Mouse (Mus musculus) A20 (cell line): ENCODE measurements around the gene Dnttip1.
A peak's percentile ranks its signal among the peaks of the same experiment; 100 is the strongest.

ENCODE experiments used
- DNase-seq: peaks from one replicate; pipeline ENCODE4 v3.0.0-alpha.2; 2011; ENCODE audit warnings: low read depth, low spot score

Gene Dnttip1

GRCm38 (mm10) chr2:164754105-164754504 is 8.3 kb downstream of the Dnttip1 start:
- no peak for DNase-seq

GRCm38 (mm10) chr2:164754800-164755199 is 9.0 kb downstream of the Dnttip1 start:
- DNase-seq, result no peak

DNA sequence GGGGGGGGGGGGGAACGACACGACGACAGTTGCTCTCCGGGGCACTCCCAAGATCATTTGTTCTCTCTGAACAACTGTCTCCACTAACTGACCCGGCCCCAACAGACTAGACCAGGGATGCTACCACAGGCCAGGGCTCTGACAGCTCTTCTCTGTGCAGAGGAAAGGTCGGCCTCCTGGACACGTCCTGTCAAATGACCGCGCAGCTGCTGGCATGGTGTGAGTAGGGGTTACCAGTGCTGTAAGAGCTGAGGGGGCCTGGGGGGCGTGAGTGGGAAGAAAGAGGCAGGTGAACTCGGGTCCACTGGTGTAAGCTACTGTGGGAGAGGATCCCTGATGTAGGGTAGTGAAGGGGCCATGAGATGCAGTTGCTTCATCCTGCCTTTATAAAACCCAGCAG is 12.1 kb downstream of the Dnttip1 start:
- no peak for DNase-seq

GRCm38 (mm10) chr2:164758692-164759091 is 12.9 kb downstream of the Dnttip1 start:
- DNase-seq, result no peak

GRCm38 (mm10) chr2:164760059-164760833 is 14.5 kb downstream of the Dnttip1 start:
- no peak for DNase-seq

GRCm38 (mm10) chr2:164761502-164761901 is 15.7 kb downstream of the Dnttip1 start:
- no peak for DNase-seq

- no peak for DNase-seq
These were observed 16.2 kb downstream of the Dnttip1 start for GRCm38 (mm10) chr2:164761971-164762370.

DNA sequence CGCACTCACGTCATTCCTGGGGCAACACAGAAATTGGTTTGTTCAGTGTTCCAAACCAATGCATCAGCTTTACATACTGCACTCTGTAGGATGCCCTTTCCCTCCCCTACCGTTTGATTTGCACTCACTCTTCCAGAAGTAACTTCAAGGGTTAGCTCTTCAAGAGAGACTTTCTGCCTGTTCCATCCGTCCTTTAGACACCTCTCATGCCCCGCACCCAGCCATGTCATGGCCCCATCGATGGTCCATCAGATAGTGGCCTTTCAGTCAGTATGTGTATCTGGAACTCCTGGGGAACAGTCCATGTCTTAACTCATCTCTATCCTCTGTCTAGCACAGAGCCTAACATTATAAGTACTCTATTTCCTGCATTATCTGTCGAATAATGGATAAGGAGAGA is 16.8 kb downstream of the Dnttip1 start:
- no peak for DNase-seq

DNA sequence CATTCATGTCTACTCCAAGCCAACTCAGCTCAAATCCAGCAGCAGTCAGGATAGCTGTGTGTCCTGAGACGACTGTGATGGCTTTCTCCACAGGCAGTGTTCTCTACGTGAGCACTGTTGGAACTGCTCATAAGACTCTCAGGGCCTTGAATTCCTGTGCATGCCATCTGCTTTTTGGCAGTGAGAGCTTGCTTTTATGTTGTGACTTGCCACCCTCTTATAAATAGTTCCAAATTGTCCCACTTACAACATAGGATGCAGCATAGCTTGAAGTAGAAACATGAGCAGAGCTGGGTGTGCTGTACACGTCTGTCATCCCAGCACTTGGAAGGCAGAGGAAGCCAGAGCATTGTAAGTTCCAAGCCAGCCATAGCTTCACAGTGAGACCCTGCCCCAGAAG is 20.1 kb downstream of the Dnttip1 start:
- DNase-seq, result no peak

GRCm38 (mm10) chr2:164767812-164768540 is 22.2 kb downstream of the Dnttip1 start:
- DNase-seq, result no peak

DNA sequence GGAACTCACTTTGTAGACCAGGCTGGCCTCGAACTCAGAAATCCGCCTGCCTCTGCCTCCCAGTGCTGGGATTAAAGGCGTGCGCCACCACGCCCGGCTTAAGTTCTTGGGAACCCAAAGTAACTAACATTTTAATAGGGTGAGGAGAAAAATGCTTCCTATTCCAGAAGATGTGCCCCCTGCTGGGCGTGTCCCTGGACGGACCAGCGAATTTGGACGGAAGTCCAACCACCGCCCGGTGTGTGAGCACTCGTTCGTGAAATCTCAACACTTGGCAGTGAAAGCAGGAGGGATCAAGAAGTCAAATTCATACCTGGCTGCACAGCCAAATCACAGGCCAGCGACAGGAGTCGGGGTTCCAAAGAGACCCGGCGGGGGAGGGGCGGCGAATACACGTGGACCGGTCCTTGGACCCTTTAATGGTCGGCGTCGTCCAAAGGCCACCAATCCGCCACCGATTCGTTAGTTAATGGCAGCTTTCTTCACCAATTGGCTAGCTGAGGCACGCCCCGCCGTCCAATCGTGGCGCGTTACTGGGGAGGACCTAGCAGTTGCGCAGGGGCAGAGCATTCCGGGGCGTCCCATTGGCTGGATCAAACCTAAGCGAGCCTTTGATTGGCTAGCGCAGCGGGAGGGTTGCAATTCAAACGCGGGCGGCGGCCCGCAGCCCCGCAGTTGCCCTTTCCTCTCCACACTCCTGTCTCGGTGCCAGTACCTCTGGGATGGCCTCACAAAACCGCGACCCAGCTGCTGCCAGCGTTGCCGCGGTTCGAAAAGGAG is 23.7 kb downstream of the Dnttip1 start, which contains the start of gene Ube2c:
TSS of gene Ube2c (plus strand) at position 641 of the 780 bp plus-strand sequence.
- DNase-seq, result peak; percentile 100

GRCm38 (mm10) chr2:164770279-164770678 is 24.5 kb downstream of the Dnttip1 start:
- peak; percentile 49 for DNase-seq

DNA sequence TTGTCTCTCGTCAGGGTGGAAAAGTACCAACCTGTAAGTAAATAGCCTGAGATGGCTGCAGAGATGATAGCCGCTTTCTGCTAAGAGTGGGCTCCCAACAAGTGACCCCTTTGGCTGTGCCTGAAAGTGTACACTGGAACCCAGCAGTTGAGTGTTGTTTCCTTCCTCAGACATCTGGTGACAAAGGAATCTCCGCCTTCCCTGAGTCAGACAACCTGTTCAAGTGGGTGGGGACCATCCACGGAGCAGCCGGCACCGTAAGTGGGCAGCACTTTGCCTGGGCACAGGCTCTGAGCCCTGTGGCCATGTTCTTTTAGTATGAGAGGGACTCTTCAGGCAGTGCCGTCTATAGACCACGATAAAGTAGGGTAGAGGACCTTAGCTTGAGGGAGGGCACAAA is 25.3 kb downstream of the Dnttip1 start:
- DNase-seq, result no peak

- peak; percentile 24 for DNase-seq
These were observed 27.6 kb downstream of the Dnttip1 start for GRCm38 (mm10) chr2:164773229-164773988.

GRCm38 (mm10) chr2:164773989-164774364 is 28.2 kb downstream of the Dnttip1 start:
- no peak for DNase-seq

DNA sequence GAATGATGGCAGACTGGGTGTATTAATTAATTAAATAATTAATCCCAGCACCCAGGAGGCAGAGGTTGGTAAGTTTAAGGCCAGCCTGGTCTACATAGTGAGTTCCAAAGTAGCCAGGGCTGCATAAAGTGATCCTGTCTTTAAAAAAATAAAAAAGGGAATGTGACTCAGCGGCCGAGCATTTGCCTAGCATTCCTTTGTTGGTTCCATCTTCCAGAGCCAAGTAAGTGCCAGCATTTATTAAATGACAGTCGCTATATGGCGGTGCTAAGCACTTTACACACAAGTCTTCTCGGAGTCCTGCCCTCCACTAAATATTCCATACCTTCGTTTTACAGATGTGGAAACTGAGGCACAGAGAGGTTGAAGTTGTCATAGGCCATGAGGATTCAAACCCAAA is 30.3 kb downstream of the Dnttip1 start:
- DNase-seq, result no peak

DNA sequence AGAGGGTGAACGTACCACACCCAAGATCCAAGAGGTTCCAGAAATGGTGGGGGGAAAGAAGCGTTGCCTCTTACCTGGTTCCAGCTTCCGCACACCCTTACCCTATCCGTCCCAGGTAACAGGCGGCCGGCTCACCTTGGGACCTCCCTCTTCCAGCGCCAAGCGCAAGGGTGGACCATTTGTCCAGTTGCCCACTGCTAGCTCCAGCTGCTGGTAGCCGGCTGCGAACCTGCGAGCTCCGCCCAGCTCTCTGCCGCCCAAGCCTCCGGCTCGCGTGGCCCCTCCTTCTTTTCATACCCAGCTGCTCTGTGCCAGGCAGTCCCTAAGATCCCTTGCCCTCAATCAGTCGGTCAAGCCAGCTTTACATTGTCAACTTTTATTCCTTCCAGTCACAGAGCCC is 31.0 kb downstream of the Dnttip1 start:
- no peak for DNase-seq

- no peak for DNase-seq
These were observed 31.6 kb downstream of the Dnttip1 start for GRCm38 (mm10) chr2:164777246-164778014.

- no peak for DNase-seq
These were observed 32.2 kb downstream of the Dnttip1 start for GRCm38 (mm10) chr2:164778015-164778287.

DNA sequence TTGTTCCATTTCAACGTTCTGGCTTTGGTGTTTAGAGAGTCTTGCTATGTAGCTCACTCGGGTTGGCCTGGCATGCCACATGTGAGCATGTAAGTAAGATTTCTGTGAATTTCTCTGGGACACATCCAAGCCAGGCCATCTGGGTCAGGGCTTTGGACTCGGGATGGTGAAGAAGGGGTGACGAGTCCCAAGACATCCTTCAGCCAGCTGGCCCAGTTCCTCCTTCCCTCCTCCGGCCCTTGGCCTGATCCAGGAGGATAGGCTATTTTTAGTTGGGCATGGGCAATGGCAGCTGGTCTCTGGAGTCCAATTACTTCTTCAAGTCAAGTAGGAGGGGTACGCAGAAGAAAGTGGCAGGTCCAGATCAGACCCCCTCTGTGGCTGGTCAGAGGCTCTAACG is 33.0 kb downstream of the Dnttip1 start:
- no peak for DNase-seq

DNA sequence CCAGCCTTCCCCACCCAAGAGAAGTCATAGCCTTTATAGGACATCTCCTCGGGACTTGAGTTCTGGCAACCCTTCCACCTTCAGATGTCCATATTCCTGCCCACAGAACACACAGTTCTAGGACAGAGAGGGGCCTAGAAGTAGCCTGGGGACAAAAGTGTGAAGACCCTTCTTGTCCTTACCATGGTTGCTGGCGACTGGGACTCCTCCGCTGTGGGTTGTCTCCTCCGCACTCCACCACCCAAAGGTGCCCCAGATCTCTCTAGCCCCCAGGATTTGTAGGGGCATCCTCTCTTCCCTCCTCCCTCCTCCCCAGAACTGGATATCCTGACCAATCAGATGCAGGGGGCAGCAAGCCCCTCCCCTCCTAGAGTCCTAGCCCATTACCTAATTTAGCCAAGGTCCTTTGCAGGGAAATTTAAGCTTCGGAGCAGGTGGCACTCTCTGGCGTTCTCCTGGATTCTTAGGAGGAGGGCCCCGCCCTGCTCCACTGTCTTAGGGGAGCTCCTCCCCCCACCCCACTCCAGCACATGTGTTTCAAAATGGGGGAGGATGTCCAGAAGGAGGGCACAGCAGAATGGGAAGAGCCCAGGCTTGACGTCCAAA is 33.8 kb downstream of the Dnttip1 start, which contains the start of gene Tnnc2:
TSS of gene Tnnc2 (minus strand) at position 487 of the 606 bp plus-strand sequence.
- DNase-seq, result no peak
